Mouse (Mus musculus): ENCODE results near the gene Cyp2t4. TPM values are rescaled to one million over a fixed set of nuclear protein-coding genes. Genes with fewer than 3 reads are reported as not detected.
A peak's percentile ranks its signal among the peaks of the same experiment; 100 is the strongest.

The Cyp2t4 gene
- polyA plus RNA-seq (2014; fragmentation: Nextera tagmentation; extraction: Ambion mirVana): not detected in 2 replicates

DNA sequence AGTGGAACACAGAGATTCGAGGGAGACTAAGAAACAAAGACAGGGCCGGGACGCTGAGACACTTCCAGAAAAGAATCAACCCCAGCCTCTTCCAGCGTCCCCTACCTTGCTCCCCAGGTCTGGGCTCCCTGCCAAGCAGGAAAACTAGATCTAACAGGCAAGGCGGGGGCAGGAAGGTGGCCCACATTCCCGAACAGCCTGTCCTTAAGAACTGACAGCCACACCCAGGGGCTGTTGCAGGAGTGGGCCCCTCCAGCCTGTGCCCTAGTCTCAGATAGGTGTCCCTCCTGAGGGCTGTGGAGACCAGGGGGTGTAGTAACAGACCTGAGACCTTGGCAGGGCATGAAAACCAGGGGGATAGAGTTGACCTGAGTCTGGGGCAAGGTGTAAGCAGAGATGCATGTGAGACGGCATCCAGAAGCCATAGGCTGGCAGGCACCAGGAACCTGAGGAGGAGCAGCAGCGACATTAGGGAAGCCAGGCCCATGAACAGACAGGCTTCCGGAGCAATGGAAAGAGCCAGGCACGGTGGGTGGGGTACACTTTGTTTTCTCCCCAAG is at the start of gene Cyp2t4:
Cyp2t4 (plus strand) TSS at position 510 of the 560 bp plus-strand sequence.
- WGBS: 60% methylated on average over 10 of the region's 10 CpGs

DNA sequence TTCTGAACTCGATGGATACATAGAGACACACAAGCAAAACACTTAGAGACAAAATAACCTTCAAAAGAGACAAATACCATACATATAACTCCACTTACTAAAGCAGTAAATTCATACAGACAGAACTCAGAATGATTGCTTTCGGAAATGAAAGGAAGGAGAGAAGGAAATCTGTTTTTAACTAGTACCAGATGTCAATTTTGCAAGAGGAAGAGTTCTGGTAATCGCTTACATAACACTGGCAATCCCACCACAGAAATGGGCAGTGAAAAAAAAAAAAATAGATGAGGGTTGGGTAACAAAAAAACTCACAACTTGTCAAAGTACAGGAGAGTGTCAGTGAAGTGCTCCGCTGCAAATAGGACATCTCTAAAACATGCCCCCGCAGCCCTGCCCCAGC is 48.6 kb upstream of the Cyp2t4 start:
- no peak for ATAC-seq (ENCODE audit: low FRiP score, low TSS enrichment)
- no peaks in the 10 kb centered on the region for H3K9me3 ChIP-seq (ENCODE audit: control insufficient read depth, low read length)
- H3K4me1 ChIP-seq (ENCODE audit: control insufficient read depth, insufficient read depth, low read length): no peaks in the 10 kb centered on the region
- no peaks in the 10 kb centered on the region for H3K27me3 ChIP-seq (ENCODE audit: control insufficient read depth, insufficient read depth, low read length)
- H3K36me3 ChIP-seq (ENCODE audit: control insufficient read depth, insufficient read depth, low read length): no peaks in the 10 kb centered on the region
- no peak overlapping the region for H3K4me3 ChIP-seq (ENCODE audit: low read length)
- WGBS: 73% methylated on average over 5 of the region's 5 CpGs
- H3K27ac ChIP-seq (ENCODE audit: low read depth, low read length): no peak overlapping the region
- no peak overlapping the region for H3K4me2 ChIP-seq (replicated peaks; ENCODE audit: low read depth, low read length)
- no peak overlapping the region for H3K9ac ChIP-seq (ENCODE audit: low read depth, low read length)

More for the DNA sequence above, at the start of gene Cyp2t4:
- Histone ChIP-seq H3K27ac (ENCODE audit: low read depth, low read length) (no peak within 1 kb of the TSS; the same call in 1 of the 2 replicates), H3K4me1 (ENCODE audit: control insufficient read depth, insufficient read depth, low read length) (no peaks in the 10 kb centered on the region), H3K4me2 (replicated peaks; ENCODE audit: low read depth, low read length) (no peak within 1 kb of the TSS), H3K27me3 (ENCODE audit: control insufficient read depth, insufficient read depth, low read length) (no peaks in the 10 kb centered on the region), H3K36me3 (ENCODE audit: control insufficient read depth, insufficient read depth, low read length) (peaks cover 12% of the 10 kb centered on the region), H3K4me3 (ENCODE audit: low read length) (no peak within 1 kb of the TSS), H3K9me3 (ENCODE audit: control insufficient read depth, low read length) (no peaks in the 10 kb centered on the region), H3K9ac (ENCODE audit: low read depth, low read length) (no peak within 1 kb of the TSS)
- ATAC-seq (ENCODE audit: low FRiP score, low TSS enrichment): 0 out of 2 replicates have a peak, but pooled peaks have one; percentile 18

DNA sequence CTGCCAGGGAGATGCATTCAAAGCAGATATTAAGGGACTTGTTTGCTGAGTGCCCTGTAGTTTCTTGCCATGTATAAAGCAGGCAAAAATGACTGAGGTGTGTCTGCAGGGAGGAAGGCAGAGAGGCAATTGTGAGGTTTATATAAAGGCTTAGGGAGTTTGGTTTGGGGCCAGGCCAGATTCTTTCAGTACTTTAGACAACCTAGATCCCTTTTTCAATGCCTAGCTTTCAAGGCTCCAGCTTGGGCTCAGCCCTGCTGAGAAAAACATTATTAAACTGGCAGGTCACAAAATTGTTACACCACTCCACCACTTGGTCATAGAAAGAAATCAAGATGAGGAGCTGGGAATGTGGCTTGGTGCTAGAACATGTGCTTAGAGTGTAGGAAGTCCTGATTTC is 43.2 kb upstream of the Cyp2t4 start:
- ATAC-seq (ENCODE audit: low FRiP score, low TSS enrichment): no peak
- Histone ChIP-seq H3K4me2 (replicated peaks; ENCODE audit: low read depth, low read length) (no peak overlapping the region), H3K4me1 (ENCODE audit: control insufficient read depth, insufficient read depth, low read length) (no peaks in the 10 kb centered on the region)

DNA sequence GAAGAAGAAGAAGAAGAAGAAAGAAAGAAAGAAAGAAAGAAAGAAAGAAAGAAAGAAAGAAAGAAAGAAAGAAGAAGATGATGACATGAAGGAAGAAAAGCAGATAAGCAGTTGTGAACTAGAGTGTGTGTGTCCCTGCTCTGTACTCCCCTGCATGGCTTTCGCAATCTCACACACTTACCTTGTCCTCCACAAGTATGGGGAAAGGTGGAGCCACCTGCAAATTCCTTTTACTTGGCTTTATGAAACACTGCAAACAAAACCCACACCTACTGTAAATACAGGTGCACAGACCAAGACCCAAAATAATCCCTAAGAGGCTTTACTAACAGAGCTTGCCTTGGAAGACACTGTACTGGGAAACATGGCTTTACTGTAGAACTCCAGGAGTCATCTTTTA is 42.5 kb upstream of the Cyp2t4 start:
- no peak for ATAC-seq (ENCODE audit: low FRiP score, low TSS enrichment)
- no peak overlapping the region for H3K4me2 ChIP-seq (replicated peaks; ENCODE audit: low read depth, low read length)
- no peak overlapping the region for H3K27ac ChIP-seq (ENCODE audit: low read depth, low read length)
- no peaks in the 10 kb centered on the region for H3K4me1 ChIP-seq (ENCODE audit: control insufficient read depth, insufficient read depth, low read length)
- no peaks in the 10 kb centered on the region for H3K9me3 ChIP-seq (ENCODE audit: control insufficient read depth, low read length)
- no peak overlapping the region for H3K4me3 ChIP-seq (ENCODE audit: low read length)
- WGBS: 83% methylated on average over 1 of the region's 1 CpGs
- H3K27me3 ChIP-seq (ENCODE audit: control insufficient read depth, insufficient read depth, low read length): no peaks in the 10 kb centered on the region
- no peaks in the 10 kb centered on the region for H3K36me3 ChIP-seq (ENCODE audit: control insufficient read depth, insufficient read depth, low read length)
- no peak overlapping the region for H3K9ac ChIP-seq (ENCODE audit: low read depth, low read length)

More for the DNA sequence above, 43.2 kb upstream of the Cyp2t4 start:
- Histone ChIP-seq H3K9ac (ENCODE audit: low read depth, low read length) (no peak overlapping the region), H3K4me3 (ENCODE audit: low read length) (no peak overlapping the region), H3K36me3 (ENCODE audit: control insufficient read depth, insufficient read depth, low read length) (no peaks in the 10 kb centered on the region), H3K27ac (ENCODE audit: low read depth, low read length) (no peak overlapping the region), H3K27me3 (ENCODE audit: control insufficient read depth, insufficient read depth, low read length) (no peaks in the 10 kb centered on the region), H3K9me3 (ENCODE audit: control insufficient read depth, low read length) (no peaks in the 10 kb centered on the region)

DNA sequence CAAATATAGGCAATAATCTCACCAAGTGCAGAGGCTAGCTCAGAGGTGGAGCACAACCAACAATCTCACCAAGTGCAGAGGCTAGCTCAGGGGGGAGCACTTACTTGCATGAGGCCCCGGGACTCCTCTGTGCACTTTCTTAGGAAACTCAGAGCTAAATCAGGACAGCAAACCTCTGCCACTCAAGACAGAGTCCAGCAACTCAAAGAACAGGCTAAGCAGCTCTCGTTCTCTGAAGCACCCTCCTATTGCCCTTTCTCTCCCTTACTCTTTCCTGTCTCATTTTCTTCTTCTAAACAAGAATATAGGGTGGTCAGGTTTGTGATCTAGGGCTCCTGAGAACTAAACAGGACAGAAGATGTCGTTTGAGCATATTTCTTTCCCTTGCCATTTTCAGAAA is 41.5 kb upstream of the Cyp2t4 start:
- Histone ChIP-seq H3K4me2 (replicated peaks; ENCODE audit: low read depth, low read length) (no peak overlapping the region), H3K27me3 (ENCODE audit: control insufficient read depth, insufficient read depth, low read length) (no peaks in the 10 kb centered on the region), H3K9ac (ENCODE audit: low read depth, low read length) (no peak overlapping the region), H3K27ac (ENCODE audit: low read depth, low read length) (no peak overlapping the region), H3K4me1 (ENCODE audit: control insufficient read depth, insufficient read depth, low read length) (no peaks in the 10 kb centered on the region), H3K36me3 (ENCODE audit: control insufficient read depth, insufficient read depth, low read length) (no peaks in the 10 kb centered on the region), H3K9me3 (ENCODE audit: control insufficient read depth, low read length) (no peaks in the 10 kb centered on the region), H3K4me3 (ENCODE audit: low read length) (no peak overlapping the region)
- no peak for ATAC-seq (ENCODE audit: low FRiP score, low TSS enrichment)
- 69% methylated on average over 3 of the region's 3 CpGs for WGBS

DNA sequence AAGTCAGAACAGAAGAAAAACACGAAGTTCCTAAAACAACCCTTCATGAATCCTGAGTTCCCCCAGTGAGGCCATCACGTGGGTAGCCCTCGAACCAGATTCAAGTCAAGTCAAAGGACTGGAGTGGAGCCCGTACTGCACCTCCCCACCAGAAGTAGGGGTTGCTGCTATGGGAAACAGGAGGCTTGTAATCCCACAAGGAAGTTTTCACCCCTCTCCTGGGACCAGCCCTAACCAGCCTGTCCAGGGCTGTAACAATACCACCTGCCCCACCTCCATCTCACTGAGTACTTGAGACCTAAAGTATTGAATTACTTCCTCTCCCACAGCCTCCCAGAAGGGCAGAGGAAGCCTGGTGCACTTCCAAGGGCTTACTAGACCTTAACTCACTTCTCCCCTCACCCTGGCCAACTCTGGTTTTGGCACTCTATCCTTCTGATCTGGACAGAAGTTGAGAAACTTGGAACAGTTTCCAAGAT is 35.4 kb upstream of the Cyp2t4 start:
- ATAC-seq (ENCODE audit: low FRiP score, low TSS enrichment): peak; percentile 71; the same call in 1 of the 2 replicates
- WGBS: 72% methylated on average over 4 of the region's 4 CpGs
- Histone ChIP-seq H3K36me3 (ENCODE audit: control insufficient read depth, insufficient read depth, low read length) (no peaks in the 10 kb centered on the region), H3K4me1 (ENCODE audit: control insufficient read depth, insufficient read depth, low read length) (no peaks in the 10 kb centered on the region), H3K4me3 (ENCODE audit: low read length) (no peak overlapping the region), H3K27ac (ENCODE audit: low read depth, low read length) (no peak overlapping the region), H3K27me3 (ENCODE audit: control insufficient read depth, insufficient read depth, low read length) (no peaks in the 10 kb centered on the region), H3K9me3 (ENCODE audit: control insufficient read depth, low read length) (no peaks in the 10 kb centered on the region), H3K4me2 (replicated peaks; ENCODE audit: low read depth, low read length) (no peak overlapping the region), H3K9ac (ENCODE audit: low read depth, low read length) (no peak overlapping the region)

DNA sequence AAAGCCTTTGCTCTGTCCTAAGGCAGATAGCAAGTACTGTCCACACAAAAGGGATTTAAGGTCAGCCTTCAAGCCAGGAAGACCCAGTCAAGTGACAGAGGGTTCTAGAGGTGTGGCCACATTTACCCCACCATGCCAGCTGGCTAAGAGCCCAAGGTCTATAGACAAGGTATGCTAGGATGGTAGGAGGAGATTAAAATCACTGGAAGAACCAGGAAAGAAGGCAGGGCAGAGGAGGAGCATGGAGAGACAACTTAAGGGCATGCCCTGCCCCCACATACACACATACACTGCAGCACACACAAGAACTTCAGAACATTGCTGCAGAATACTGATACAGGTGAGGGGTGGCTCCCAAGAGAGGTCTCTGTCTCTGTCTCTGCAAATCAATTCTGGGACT is 33.8 kb upstream of the Cyp2t4 start, which contains the start of gene Cyp2f2:
Cyp2f2 (plus strand) TSS at position 234 of the 400 bp plus-strand sequence.
- no peak within 1 kb of the TSS for H3K9ac ChIP-seq (ENCODE audit: low read depth, low read length)
- no peak for ATAC-seq (ENCODE audit: low FRiP score, low TSS enrichment)
- no peaks in the 10 kb centered on the region for H3K9me3 ChIP-seq (ENCODE audit: control insufficient read depth, low read length)
- H3K27ac ChIP-seq (ENCODE audit: low read depth, low read length): no peak within 1 kb of the TSS
- no peak within 1 kb of the TSS for H3K4me2 ChIP-seq (replicated peaks; ENCODE audit: low read depth, low read length)
- no peaks in the 10 kb centered on the region for H3K36me3 ChIP-seq (ENCODE audit: control insufficient read depth, insufficient read depth, low read length)
- no peak within 1 kb of the TSS for H3K4me3 ChIP-seq (ENCODE audit: low read length)
- H3K27me3 ChIP-seq (ENCODE audit: control insufficient read depth, insufficient read depth, low read length): no peaks in the 10 kb centered on the region
- H3K4me1 ChIP-seq (ENCODE audit: control insufficient read depth, insufficient read depth, low read length): no peaks in the 10 kb centered on the region

DNA sequence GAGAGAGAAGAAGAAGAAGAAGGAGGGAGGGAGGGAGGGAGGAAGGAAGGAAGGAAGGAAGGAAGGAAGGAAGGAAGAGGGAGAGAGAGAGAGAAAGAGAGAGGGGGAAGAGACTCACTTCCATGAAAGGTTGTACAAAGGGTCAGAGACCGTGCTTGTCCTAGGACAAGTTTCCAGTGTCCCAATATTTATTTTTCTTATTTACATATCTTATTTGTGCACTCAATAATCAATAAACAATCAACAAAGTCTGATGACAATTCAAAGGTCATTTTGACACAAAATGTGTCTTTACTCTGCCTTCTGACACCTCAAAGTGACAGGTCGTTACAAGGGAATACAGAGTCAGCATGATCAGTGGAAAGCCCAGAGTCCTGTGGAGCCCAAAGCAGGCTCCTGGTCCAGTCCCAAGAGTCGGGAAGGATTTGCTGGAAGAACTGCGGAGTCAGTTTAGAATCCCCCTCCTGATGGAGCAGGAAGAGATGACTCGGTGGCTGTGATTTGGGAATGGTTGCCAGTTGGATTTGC is 29.1 kb upstream of the Cyp2t4 start:
- Histone ChIP-seq H3K9ac (ENCODE audit: low read depth, low read length) (no peak overlapping the region), H3K4me3 (ENCODE audit: low read length) (no peak overlapping the region), H3K27ac (ENCODE audit: low read depth, low read length) (no peak overlapping the region), H3K4me1 (ENCODE audit: control insufficient read depth, insufficient read depth, low read length) (no peaks in the 10 kb centered on the region), H3K4me2 (replicated peaks; ENCODE audit: low read depth, low read length) (no peak overlapping the region), H3K27me3 (ENCODE audit: control insufficient read depth, insufficient read depth, low read length) (no peaks in the 10 kb centered on the region), H3K9me3 (ENCODE audit: control insufficient read depth, low read length) (no peaks in the 10 kb centered on the region), H3K36me3 (ENCODE audit: control insufficient read depth, insufficient read depth, low read length) (no peaks in the 10 kb centered on the region)
- ATAC-seq (ENCODE audit: low FRiP score, low TSS enrichment): no peak
- 73% methylated on average over 5 of the region's 5 CpGs for WGBS

DNA sequence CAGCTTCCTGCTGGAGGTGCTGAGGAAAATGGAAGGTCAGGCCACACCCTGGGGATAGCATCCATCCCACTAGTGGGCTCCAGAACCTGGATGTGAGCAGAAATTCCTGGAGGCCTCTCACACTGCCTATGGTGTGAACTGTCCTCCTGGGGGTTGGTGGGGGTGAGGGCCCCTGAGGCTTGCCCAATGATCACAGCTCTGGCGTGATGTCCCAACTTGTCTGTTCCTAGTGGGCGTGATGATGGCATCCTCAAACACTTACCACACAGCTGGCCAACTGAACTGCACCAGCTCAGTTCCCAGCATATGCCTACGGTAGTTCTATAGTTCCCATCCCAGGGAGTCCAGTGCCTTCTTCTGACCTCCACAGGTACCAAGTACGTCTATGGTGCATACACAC is 28.5 kb upstream of the Cyp2t4 start:
- Histone ChIP-seq H3K4me1 (ENCODE audit: control insufficient read depth, insufficient read depth, low read length) (no peaks in the 10 kb centered on the region), H3K27ac (ENCODE audit: low read depth, low read length) (no peak overlapping the region), H3K27me3 (ENCODE audit: control insufficient read depth, insufficient read depth, low read length) (no peaks in the 10 kb centered on the region), H3K4me3 (ENCODE audit: low read length) (no peak overlapping the region), H3K9me3 (ENCODE audit: control insufficient read depth, low read length) (no peaks in the 10 kb centered on the region), H3K36me3 (ENCODE audit: control insufficient read depth, insufficient read depth, low read length) (no peaks in the 10 kb centered on the region), H3K4me2 (replicated peaks; ENCODE audit: low read depth, low read length) (no peak overlapping the region), H3K9ac (ENCODE audit: low read depth, low read length) (no peak overlapping the region)
- no peak for ATAC-seq (ENCODE audit: low FRiP score, low TSS enrichment)
- WGBS: 88% methylated on average over 4 of the region's 4 CpGs

Data from kidney, embryonic 14.5 days (tissue).